Mouse (Mus musculus) brain, embryonic 14.5 days (tissue): ENCODE results near the gene Cisd1.

ENCODE experiments used
- CTCF ChIP-seq: fragments of 200-500 bp; IDR thresholded peaks from 2 replicates; pipeline ENCODE4 v1.5.1; 2012; ENCODE audit warnings: inconsistent platforms, mild to moderate bottlenecking, moderate library complexity, borderline replicate concordance; ENCODE audit not compliant: insufficient read depth, insufficient read length; ENCODE audit errors: extremely low read depth
- POLR2A ChIP-seq: fragments of 200-500 bp; IDR thresholded peaks from 2 replicates; pipeline ENCODE4 v1.6.1; 2012; ENCODE audit warnings: mild to moderate bottlenecking, inconsistent platforms, borderline replicate concordance; ENCODE audit not compliant: poor library complexity, insufficient read depth, insufficient read length, severe bottlenecking; ENCODE audit errors: extremely low read depth

DNA sequence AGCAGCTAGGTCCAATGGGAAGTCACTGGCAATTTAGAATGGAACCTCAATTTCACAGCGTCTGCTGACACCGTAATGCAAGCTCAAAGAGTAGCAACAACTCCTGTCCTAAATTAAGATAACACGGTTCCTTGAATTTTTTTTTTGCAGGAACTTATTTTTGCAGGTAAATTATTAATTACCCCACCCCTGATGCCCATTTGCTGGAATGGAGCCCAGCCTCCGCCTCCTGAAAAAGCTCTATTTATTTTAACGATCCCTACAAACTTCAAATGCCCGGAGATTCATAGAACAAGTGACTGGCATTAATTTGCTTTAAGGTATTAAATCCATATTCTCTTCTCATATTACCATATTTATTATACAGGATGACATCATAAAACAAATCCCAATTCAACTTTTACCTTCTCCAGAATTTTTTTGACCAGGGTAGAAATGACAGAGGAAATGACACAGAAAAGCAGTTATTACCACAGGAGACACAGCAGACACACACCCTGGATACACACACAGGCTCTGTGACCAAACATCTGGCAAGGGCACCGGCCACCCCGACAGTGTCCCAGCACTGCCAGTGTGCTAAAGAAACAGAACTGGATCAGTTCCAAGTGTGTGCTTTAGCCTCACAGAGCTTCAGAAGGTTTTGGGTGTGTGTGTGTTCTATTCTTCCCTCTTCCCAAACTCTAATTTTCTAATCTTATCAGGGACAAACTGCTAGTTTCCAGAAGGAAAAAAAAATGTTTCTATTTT is 6.4 kb downstream of the Cisd1 start:
- TF ChIP-seq CTCF (no peak), POLR2A (no peak)
